In genomic region chr6:92534226-92535031, GRCm38 (mm10) we compare ENCODE assay signal across 8 mouse cellular contexts.
DNase-seq lines count a peak whose midpoint lies in the region; ATAC-seq and TF ChIP-seq lines count a peak whose summit lies in the region.

No protein-coding gene starts in this region.

- DNase-seq in 3134 (ENCODE audit: extremely low read depth, insufficient read length, low spot score), result peak; percentile 19
- DNase-seq in cerebellum, postnatal 25 days, result peak; percentile 14 to 20
- DNase-seq in frontal cortex, postnatal 14 days (ENCODE audit: low spot score in 2 of 2), result peak; percentile 49 to 55
- peak; percentile 31 for DNase-seq in hindbrain, embryonic 11.5 days (ENCODE audit: low spot score)
- DNase-seq in layer of hippocampus, postnatal 10 days (ENCODE audit: low spot score in 2 of 2), result peak; percentile 23 to 37
- DNase-seq in lung, embryonic 14.5 days, result peak; percentile 85
- DNase-seq in retina, embryonic 14.5 days (ENCODE audit: low spot score), result peak; percentile 39

- WGBS in hindbrain, embryonic 11.5 days, result 13% methylated on average over 11 of the region's 11 CpGs
- whole genome bisulfite sequencing in lung, embryonic 14.5 days, result 7% methylated on average over 11 of the region's 11 CpGs

- no peaks in the 10 kb centered on the region for H3K36me3 ChIP-seq in hindbrain, embryonic 11.5 days (ENCODE audit: control insufficient read depth, insufficient read depth, low read length)
- no peaks in the 10 kb centered on the region for H3K36me3 ChIP-seq in lung, embryonic 14.5 days (ENCODE audit: insufficient read depth)

- peak; percentile 42 for TF ChIP-seq CTCF in lung, embryonic 14.5 days (IDR thresholded peaks at IDR 0.05; ENCODE audit: low read depth)

- no peak for ATAC-seq in hindbrain, embryonic 11.5 days (ENCODE audit: low FRiP score)
- ATAC-seq in lung, embryonic 14.5 days (ENCODE audit: insufficient read depth), result peak; percentile 96
- no peak for ATAC-seq in granulocyte monocyte progenitor cell, adult 5-6 weeks (replicated peaks; ENCODE audit: poor library complexity, severe bottlenecking)

- H3K27me3 ChIP-seq in hindbrain, embryonic 11.5 days (ENCODE audit: control insufficient read depth, insufficient read depth, low read length), result no peaks in the 10 kb centered on the region
- H3K27me3 ChIP-seq in lung, embryonic 14.5 days (ENCODE audit: insufficient read depth, low read length), result no peaks in the 10 kb centered on the region

- no peaks in the 10 kb centered on the region; the same call in 1 of the 2 replicates for H3K4me1 ChIP-seq in hindbrain, embryonic 11.5 days (replicated peaks; ENCODE audit: control insufficient read depth, insufficient read depth, low read length)
- no peaks in the 10 kb centered on the region; the same call in 1 of the 2 replicates for H3K4me1 ChIP-seq in lung, embryonic 14.5 days (ENCODE audit: insufficient read depth)

- peak overlapping the region; percentile 39 for H3K4me2 ChIP-seq in hindbrain, embryonic 11.5 days (replicated peaks; ENCODE audit: low read depth, low read length)
- peak overlapping the region; percentile 66 for H3K4me2 ChIP-seq in lung, embryonic 14.5 days

- peak overlapping the region; percentile 6; the same call in 1 of the 2 replicates for H3K4me3 ChIP-seq in hindbrain, embryonic 11.5 days (ENCODE audit: low read depth, low read length)
- H3K4me3 ChIP-seq in lung, embryonic 14.5 days (ENCODE audit: low read depth, low read length), result peak overlapping the region; percentile 47

- no peak overlapping the region for H3K27ac ChIP-seq in hindbrain, embryonic 11.5 days (ENCODE audit: low read depth, low read length)
- H3K27ac ChIP-seq in lung, embryonic 14.5 days (ENCODE audit: low read depth), result peak overlapping the region; percentile 78

- H3K9ac ChIP-seq in hindbrain, embryonic 11.5 days (ENCODE audit: low read depth, low read length), result peak overlapping the region; percentile 12; the same call in 1 of the 2 replicates
- peak overlapping the region; percentile 59 for H3K9ac ChIP-seq in lung, embryonic 14.5 days

- no peaks in the 10 kb centered on the region for H3K9me3 ChIP-seq in hindbrain, embryonic 11.5 days (ENCODE audit: control insufficient read depth, low read length)
- no peaks in the 10 kb centered on the region for H3K9me3 ChIP-seq in lung, embryonic 14.5 days (ENCODE audit: low read depth, low read length)

Comparison
In these comparisons a context has a peak if more than half of its experiments do, and no peak if none do; other contexts are left out.
1. DNase-seq: peak in every context shown above with its lines; median percentile 85 in lung, embryonic 14.5 days; 52 in frontal cortex, postnatal 14 days; 39 in retina, embryonic 14.5 days; 31 in hindbrain, embryonic 11.5 days; 30 in layer of hippocampus, postnatal 10 days; 19 in 3134; 17 in cerebellum, postnatal 25 days.